Mouse (Mus musculus): ENCODE results near the gene Sppl2a. TPM values are rescaled to one million over a fixed set of nuclear protein-coding genes. Genes with fewer than 3 reads are reported as not detected.

Sppl2a gene
- polyA plus RNA-seq, 1 experiment: 7.6 TPM

GRCm38 (mm10) chr2:126931784-126932183, 1.3 kb downstream of the Sppl2a start:
- TF ChIP-seq CTCF (IDR thresholded peaks at IDR 0.05; ENCODE audit: extremely low read depth, insufficient read depth, insufficient read length, insufficient replicate concordance) (no peak), POLR2A (IDR thresholded peaks at IDR 0.05; ENCODE audit: low read depth, low read length) (no peak)
- no peaks in the 10 kb centered on the region for H3K4me1 ChIP-seq (ENCODE audit: control insufficient read depth, insufficient read depth, insufficient read length)
- H3K27ac ChIP-seq (ENCODE audit: insufficient read depth, low read length): no peak overlapping the region
- peaks cover 7% of the 10 kb centered on the region for H3K36me3 ChIP-seq (ENCODE audit: control insufficient read depth, insufficient read depth, low read length)
- H3K4me3 ChIP-seq (ENCODE audit: extremely low read depth, insufficient read depth, insufficient read length): no peak overlapping the region; the same call in 1 of the 2 replicates
- H3K27me3 ChIP-seq (ENCODE audit: control insufficient read depth, insufficient read depth, low read length): no peaks in the 10 kb centered on the region
- 61% methylated on average over 4 of the region's 4 CpGs for WGBS
- no peak for DNase-seq (ENCODE audit: low read depth in 1 of 2, low spot score in 2 of 2)

DNA sequence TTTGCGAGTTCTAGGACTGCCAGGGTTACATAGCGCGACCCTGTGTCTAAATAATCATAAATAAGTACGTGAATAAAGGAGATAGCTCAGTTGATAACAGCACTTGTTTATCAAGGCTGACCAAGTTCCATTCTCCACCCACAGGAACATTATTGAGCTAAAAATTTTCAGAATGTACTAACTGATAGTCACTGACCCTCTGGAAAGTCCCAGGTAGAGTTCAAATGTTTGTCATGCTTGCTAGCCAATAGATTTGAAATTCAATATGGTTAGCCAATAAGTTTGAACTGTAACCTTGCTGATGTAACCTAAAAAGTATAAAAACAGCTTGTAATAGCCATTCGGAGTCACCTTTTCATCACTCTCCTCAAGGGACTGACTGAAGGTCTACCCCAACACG, 4.4 kb downstream of the Sppl2a start:
- peaks cover 19% of the 10 kb centered on the region for H3K36me3 ChIP-seq (ENCODE audit: control insufficient read depth, insufficient read depth, low read length)
- no peak overlapping the region for H3K27ac ChIP-seq (ENCODE audit: insufficient read depth, low read length)
- DNase-seq (ENCODE audit: low read depth in 1 of 2, low spot score in 2 of 2): no peak
- no peak overlapping the region for H3K4me3 ChIP-seq (ENCODE audit: extremely low read depth, insufficient read depth, insufficient read length)
- TF ChIP-seq POLR2A (IDR thresholded peaks at IDR 0.05; ENCODE audit: low read depth, low read length) (no peak), CTCF (IDR thresholded peaks at IDR 0.05; ENCODE audit: extremely low read depth, insufficient read depth, insufficient read length, insufficient replicate concordance) (no peak)
- no peaks in the 10 kb centered on the region for H3K27me3 ChIP-seq (ENCODE audit: control insufficient read depth, insufficient read depth, low read length)
- H3K4me1 ChIP-seq (ENCODE audit: control insufficient read depth, insufficient read depth, insufficient read length): no peaks in the 10 kb centered on the region
- WGBS: 89% methylated on average over 6 of the region's 6 CpGs

DNA sequence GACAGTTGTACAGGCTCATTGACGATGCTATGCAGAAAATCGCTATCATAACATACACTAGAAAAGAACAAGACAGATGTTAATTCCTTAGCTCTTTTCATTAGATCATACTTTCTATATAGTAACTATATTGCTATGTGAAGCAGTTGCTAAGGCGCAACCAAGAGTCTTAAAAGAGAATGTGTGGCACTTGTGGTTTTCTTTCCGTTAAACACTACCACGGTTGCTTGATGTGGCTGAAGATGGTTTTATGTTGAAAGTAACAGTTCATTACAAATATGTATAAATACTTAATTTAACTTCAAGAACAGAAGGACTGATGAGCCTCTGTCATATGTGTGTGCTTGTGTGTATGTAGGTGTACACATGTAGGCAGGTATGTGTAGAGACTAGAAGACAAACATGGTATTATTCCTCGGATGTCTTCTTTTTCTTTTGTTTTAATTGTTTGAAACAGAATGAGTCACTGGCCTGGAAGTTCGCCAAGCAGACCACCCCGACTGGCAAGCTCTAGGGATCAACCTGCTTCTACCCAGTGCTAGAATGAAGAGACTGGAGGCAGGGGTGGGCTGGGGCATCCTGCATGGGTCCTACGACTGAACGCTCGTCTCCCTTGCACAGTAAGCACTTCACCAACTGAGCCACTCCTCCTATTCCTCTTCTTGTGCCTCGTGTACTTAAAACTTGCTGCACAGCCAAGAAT, 12.5 kb downstream of the Sppl2a start:
- H3K4me1 ChIP-seq (ENCODE audit: control insufficient read depth, insufficient read depth, insufficient read length): no peaks in the 10 kb centered on the region
- TF ChIP-seq POLR2A (IDR thresholded peaks at IDR 0.05; ENCODE audit: low read depth, low read length) (no peak), CTCF (IDR thresholded peaks at IDR 0.05; ENCODE audit: extremely low read depth, insufficient read depth, insufficient read length, insufficient replicate concordance) (no peak)
- H3K27ac ChIP-seq (ENCODE audit: insufficient read depth, low read length): no peak overlapping the region
- peaks cover 32% of the 10 kb centered on the region for H3K36me3 ChIP-seq (ENCODE audit: control insufficient read depth, insufficient read depth, low read length)
- no peak overlapping the region for H3K4me3 ChIP-seq (ENCODE audit: extremely low read depth, insufficient read depth, insufficient read length)
- DNase-seq (ENCODE audit: low read depth in 1 of 2, low spot score in 2 of 2): peak in 1 of 2 experiments; percentile 39
- WGBS: 61% methylated on average over 12 of the region's 12 CpGs
- no peaks in the 10 kb centered on the region for H3K27me3 ChIP-seq (ENCODE audit: control insufficient read depth, insufficient read depth, low read length)

- DNase-seq (ENCODE audit: low read depth in 1 of 2, low spot score in 2 of 2): no peak
These were observed 16.8 kb downstream of the Sppl2a start for GRCm38 (mm10) chr2:126916236-126916635.

GRCm38 (mm10) chr2:126914096-126914495, 18.9 kb downstream of the Sppl2a start:
- Histone ChIP-seq H3K4me1 (ENCODE audit: control insufficient read depth, insufficient read depth, insufficient read length) (no peaks in the 10 kb centered on the region), H3K27ac (ENCODE audit: insufficient read depth, low read length) (no peak overlapping the region), H3K27me3 (ENCODE audit: control insufficient read depth, insufficient read depth, low read length) (no peaks in the 10 kb centered on the region), H3K4me3 (ENCODE audit: extremely low read depth, insufficient read depth, insufficient read length) (no peak overlapping the region), H3K36me3 (ENCODE audit: control insufficient read depth, insufficient read depth, low read length) (peaks cover 24% of the 10 kb centered on the region)
- TF ChIP-seq CTCF (IDR thresholded peaks at IDR 0.05; ENCODE audit: extremely low read depth, insufficient read depth, insufficient read length, insufficient replicate concordance) (no peak), POLR2A (IDR thresholded peaks at IDR 0.05; ENCODE audit: low read depth, low read length) (no peak)
- no peak for DNase-seq (ENCODE audit: low read depth in 1 of 2, low spot score in 2 of 2)
- WGBS: 93% methylated on average over 4 of the region's 4 CpGs

More at GRCm38 (mm10) chr2:126916236-126916635, 16.8 kb downstream of the Sppl2a start:
- no peak overlapping the region for H3K27ac ChIP-seq (ENCODE audit: insufficient read depth, low read length)
- peaks cover 28% of the 10 kb centered on the region for H3K36me3 ChIP-seq (ENCODE audit: control insufficient read depth, insufficient read depth, low read length)
- no peaks in the 10 kb centered on the region for H3K27me3 ChIP-seq (ENCODE audit: control insufficient read depth, insufficient read depth, low read length)
- H3K4me1 ChIP-seq (ENCODE audit: control insufficient read depth, insufficient read depth, insufficient read length): no peaks in the 10 kb centered on the region
- TF ChIP-seq CTCF (IDR thresholded peaks at IDR 0.05; ENCODE audit: extremely low read depth, insufficient read depth, insufficient read length, insufficient replicate concordance) (no peak), POLR2A (IDR thresholded peaks at IDR 0.05; ENCODE audit: low read depth, low read length) (no peak)
- H3K4me3 ChIP-seq (ENCODE audit: extremely low read depth, insufficient read depth, insufficient read length): no peak overlapping the region
- 95% methylated on average over 1 of the region's 1 CpGs for WGBS

GRCm38 (mm10) chr2:126904162-126904561, 28.9 kb downstream of the Sppl2a start:
- no peak overlapping the region for H3K27ac ChIP-seq (ENCODE audit: insufficient read depth, low read length)
- TF ChIP-seq POLR2A (IDR thresholded peaks at IDR 0.05; ENCODE audit: low read depth, low read length): no peak
- no peak for TF ChIP-seq CTCF (IDR thresholded peaks at IDR 0.05; ENCODE audit: extremely low read depth, insufficient read depth, insufficient read length, insufficient replicate concordance)
- no peaks in the 10 kb centered on the region for H3K27me3 ChIP-seq (ENCODE audit: control insufficient read depth, insufficient read depth, low read length)
- H3K4me3 ChIP-seq (ENCODE audit: extremely low read depth, insufficient read depth, insufficient read length): no peak overlapping the region
- H3K4me1 ChIP-seq (ENCODE audit: control insufficient read depth, insufficient read depth, insufficient read length): no peaks in the 10 kb centered on the region
- 70% methylated on average over 3 of the region's 3 CpGs for WGBS
- DNase-seq (ENCODE audit: low read depth in 1 of 2, low spot score in 2 of 2): no peak
- H3K36me3 ChIP-seq (ENCODE audit: control insufficient read depth, insufficient read depth, low read length): peaks cover 30% of the 10 kb centered on the region

- TF ChIP-seq POLR2A (IDR thresholded peaks at IDR 0.05; ENCODE audit: low read depth, low read length) (no peak), CTCF (IDR thresholded peaks at IDR 0.05; ENCODE audit: extremely low read depth, insufficient read depth, insufficient read length, insufficient replicate concordance) (no peak)
- Histone ChIP-seq H3K27ac (ENCODE audit: insufficient read depth, low read length) (no peak overlapping the region), H3K27me3 (ENCODE audit: control insufficient read depth, insufficient read depth, low read length) (no peaks in the 10 kb centered on the region), H3K36me3 (ENCODE audit: control insufficient read depth, insufficient read depth, low read length) (peaks cover 12% of the 10 kb centered on the region), H3K4me1 (ENCODE audit: control insufficient read depth, insufficient read depth, insufficient read length) (no peaks in the 10 kb centered on the region), H3K4me3 (ENCODE audit: extremely low read depth, insufficient read depth, insufficient read length) (no peak overlapping the region)
- no peak for DNase-seq (ENCODE audit: low read depth in 1 of 2, low spot score in 2 of 2)
- WGBS: 94% methylated on average over 9 of the region's 9 CpGs
These were observed 35.5 kb downstream of the Sppl2a start for GRCm38 (mm10) chr2:126897511-126897910.

Measured in spleen, adult 2 months (tissue).